ENCODE assay signal across 12 mouse cellular contexts in genomic region chr13:75738957-75739356, GRCm38 (mm10). TPM values are rescaled to one million over a fixed set of nuclear protein-coding genes. Genes with fewer than 3 reads are reported as not detected.
DNase-seq lines count a peak whose midpoint lies in the region; ATAC-seq and TF ChIP-seq lines count a peak whose summit lies in the region.
"Had no signal": no experiment of that assay in that cellular context is flagged by ENCODE, and none has a peak within 500 bp of the region (broad histone marks: within the 10 kb centered on the region; RNA-seq: fewer than 3 reads in every experiment).

No protein-coding gene starts in this region.

- peak overlapping the region; percentile 35 for H3K4me2 ChIP-seq in heart, embryonic 14.5 days (ENCODE audit: low read length)
- H3K4me2 ChIP-seq in CH12.LX (ENCODE audit: insufficient read depth, low read depth, poor library complexity, severe bottlenecking) = peak overlapping the region; percentile 78
- no peak overlapping the region for H3K4me2 ChIP-seq in midbrain, embryonic 16.5 days (ENCODE audit: low read length)
- H3K4me2 ChIP-seq: forebrain, embryonic 13.5 days; limb, embryonic 12.5 days had no signal

- dilution Hi-C loops in CH12.LX (cut with MboI; ENCODE audit: extremely low pct_ligation_motif_present, extremely low pct_unique_long_range_greater_than_20kb, low sequenced_read_pairs) = no loop called here

- WGBS in heart, embryonic 14.5 days = 56% methylated on average over 3 of the region's 3 CpGs
- 82% methylated on average over 3 of the region's 3 CpGs for WGBS in midbrain, embryonic 16.5 days

- no peaks in the 10 kb centered on the region for H3K36me3 ChIP-seq in heart, embryonic 14.5 days (ENCODE audit: control insufficient read depth, insufficient read depth, low read length)
- peaks cover 0 to 7% of the 10 kb centered on the region in 2 experiments for H3K36me3 ChIP-seq in CH12.LX (replicated peaks in 1 of 2; ENCODE audit: control insufficient read depth in 1 of 2, insufficient read depth in 1 of 2, low read length in 1 of 2)
- H3K36me3 ChIP-seq in midbrain, embryonic 16.5 days (ENCODE audit: control insufficient read depth, insufficient read depth, low read length) = no peaks in the 10 kb centered on the region
- H3K36me3 ChIP-seq: limb, embryonic 12.5 days had no signal

- peak; percentile 65 for TF ChIP-seq EP300 in CH12.LX (IDR thresholded peaks at IDR 0.05; ENCODE audit: low read length)

- TF ChIP-seq POLR2A in CH12.LX (IDR thresholded peaks at IDR 0.05; ENCODE audit: low read depth, low read length) = peak; percentile 27; the same call in 1 of the 2 replicates

- peaks cover 73% of the 10 kb centered on the region for H3K79me2 ChIP-seq in CH12.LX (replicated peaks; ENCODE audit: control insufficient read depth, extremely low read depth, insufficient read depth, poor library complexity, severe bottlenecking)

- H3K9ac ChIP-seq in heart, embryonic 14.5 days (ENCODE audit: low read length) = no peak overlapping the region
- H3K9ac ChIP-seq in CH12.LX (ENCODE audit: insufficient read depth, low read depth) = peak overlapping the region; percentile 51
- H3K9ac ChIP-seq in midbrain, embryonic 16.5 days (ENCODE audit: low read depth, low read length) = no peak overlapping the region
- H3K9ac ChIP-seq: forebrain, embryonic 13.5 days; limb, embryonic 12.5 days had no signal

- no peaks in the 10 kb centered on the region for H3K27me3 ChIP-seq in heart, embryonic 14.5 days (ENCODE audit: control insufficient read depth, insufficient read depth, low read length)
- no peaks in the 10 kb centered on the region for H3K27me3 ChIP-seq in CH12.LX (replicated peaks)
- no peaks in the 10 kb centered on the region for H3K27me3 ChIP-seq in midbrain, embryonic 16.5 days (ENCODE audit: control insufficient read depth, insufficient read depth, low read depth, low read length)
- H3K27me3 ChIP-seq: forebrain, embryonic 13.5 days; limb, embryonic 12.5 days had no signal

- no peak for DNase-seq in heart, postnatal 14 days
- peak; percentile 59 for DNase-seq in CH12.LX (ENCODE audit: extremely low read depth)
- no peak for DNase-seq in cerebellum, adult 8-10 months
- no peak for DNase-seq in cerebellum, adult 9-10 months
- DNase-seq: embryo, embryonic 11 days had no signal

- no peak overlapping the region for H3K4me3 ChIP-seq in heart, embryonic 14.5 days (ENCODE audit: control insufficient read depth in 1 of 2, insufficient read depth in 1 of 2, low read depth in 1 of 2, low read length in 2 of 2)
- no peak overlapping the region for H3K4me3 ChIP-seq in CH12.LX (replicated peaks in 1 of 3; ENCODE audit: low read depth in 2 of 3, low read length in 2 of 3, poor library complexity in 1 of 3)
- no peak overlapping the region for H3K4me3 ChIP-seq in midbrain, embryonic 16.5 days (ENCODE audit: low read depth, low read length)
- H3K4me3 ChIP-seq: forebrain, embryonic 13.5 days; limb, embryonic 12.5 days had no signal

- TF ChIP-seq RAD21 in CH12.LX (IDR thresholded peaks at IDR 0.05; ENCODE audit: low read depth, low read length) = no peak; the same call in 1 of the 2 replicates

- in situ Hi-C loops in CH12.LX (cut with MboI; ENCODE audit: low pct_ligation_motif_present, low pct_unique_long_range_greater_than_20kb, low sequenced_read_pairs) = no loop called here

- intact Hi-C loops in heart, postnatal 14 days (cut with DNase I) = no loop called here

- no peaks in the 10 kb centered on the region for H3K9me3 ChIP-seq in heart, embryonic 14.5 days (ENCODE audit: control insufficient read depth, low read length)
- H3K9me3 ChIP-seq in CH12.LX (replicated peaks; ENCODE audit: low read length) = no peaks in the 10 kb centered on the region
- no peaks in the 10 kb centered on the region for H3K9me3 ChIP-seq in midbrain, embryonic 16.5 days (replicated peaks; ENCODE audit: control insufficient read depth, low read length, poor library complexity, severe bottlenecking)
- H3K9me3 ChIP-seq: forebrain, embryonic 13.5 days; limb, embryonic 12.5 days had no signal

- peaks cover 3 to 17% of the 10 kb centered on the region in 2 experiments for H3K4me1 ChIP-seq in heart, embryonic 14.5 days (ENCODE audit: control insufficient read depth in 2 of 2, insufficient read depth in 2 of 2, low read length in 2 of 2)
- peaks cover 22 to 90% of the 10 kb centered on the region in 2 experiments for H3K4me1 ChIP-seq in CH12.LX (ENCODE audit: control insufficient read depth in 1 of 2, insufficient read depth in 2 of 2)
- no peaks in the 10 kb centered on the region for H3K4me1 ChIP-seq in midbrain, embryonic 16.5 days (ENCODE audit: control insufficient read depth, insufficient read depth, low read length)
- H3K4me1 ChIP-seq: forebrain, embryonic 13.5 days had no signal

- TF ChIP-seq CTCF in CH12.LX (conservative IDR thresholded peaks at IDR 0.05 in 1 of 2, IDR thresholded peaks at IDR 0.05 in 1 of 2; ENCODE audit: low read depth in 2 of 2, low read length in 2 of 2) = no peak

- H3K27ac ChIP-seq in heart, embryonic 14.5 days (replicated peaks in 1 of 2; ENCODE audit: control insufficient read depth in 1 of 2, insufficient read depth in 1 of 2, low read depth in 2 of 2, low read length in 2 of 2) = no peak overlapping the region; a peak in 1 of 4 replicates
- H3K27ac ChIP-seq in CH12.LX (ENCODE audit: insufficient read depth, low read depth) = peak overlapping the region; percentile 92
- H3K27ac ChIP-seq in midbrain, embryonic 16.5 days (ENCODE audit: low read length) = no peak overlapping the region
- H3K27ac ChIP-seq: forebrain, embryonic 13.5 days; limb, embryonic 12.5 days had no signal

- ATAC-seq in heart, embryonic 14.5 days (ENCODE audit: insufficient number of reproducible peaks, insufficient read depth, low FRiP score, low read depth) = no peak
- peak; percentile 69 to 84 for ATAC-seq in hematopoietic stem cell, adult 5-6 weeks (replicated peaks in 1 of 2; ENCODE audit: insufficient read depth in 1 of 2, low FRiP score in 2 of 2, low TSS enrichment in 1 of 2, low read depth in 1 of 2, poor library complexity in 2 of 2, severe bottlenecking in 2 of 2)
- peak; percentile 43 for ATAC-seq in megakaryocyte progenitor cell, adult 5-6 weeks (replicated peaks; ENCODE audit: poor library complexity)
- no peak for ATAC-seq in midbrain, embryonic 16.5 days
- ATAC-seq: activated CD4-positive, CD25-positive, alpha-beta regulatory T cell, adult 4 months; forebrain, embryonic 13.5 days had no signal

TF ChIP-seq in CH12.LX, 34 proteins besides CTCF, POLR2A, EP300 and RAD21:
- TF ChIP-seq TCF12 (IDR thresholded peaks at IDR 0.05; ENCODE audit: low read depth, low read length) (peak; percentile 32; the same call in 1 of the 2 replicates), JUN (IDR thresholded peaks at IDR 0.05; ENCODE audit: insufficient read depth, low read depth, low read length) (peak; percentile 39), UBTF (IDR thresholded peaks at IDR 0.05; ENCODE audit: low read depth, low read length) (no peak), JUND (conservative IDR thresholded peaks at IDR 0.05; ENCODE audit: low read depth, low read length) (peak; percentile 78), IRF4 (IDR thresholded peaks at IDR 0.05; ENCODE audit: low read depth, low read length) (peak; percentile 74), BHLHE40 (IDR thresholded peaks at IDR 0.05; ENCODE audit: low read depth, low read length) (peak; percentile 47; the same call in 1 of the 2 replicates)
TF ChIP-seq in CH12.LX: peak in this region for 5.

RNA-seq across cellular contexts. Expression of gene Ell2, which starts 32.4 kb away (rescaled TPM):
- 3.6 and 3.8 TPM in 2 replicates for polyA plus RNA-seq in heart, embryonic 14.5 days (2014; fragmentation: Nextera tagmentation; extraction: Ambion mirVana)
- 10 to 100 TPM; 20.4 to 22.8 TPM for total RNA-seq in heart, postnatal 14 days (2021)
- total RNA-seq in CH12.LX (2012; rRNA removed) (44.4 and 63.4 TPM in 2 replicates), CH12.LX (2014; rRNA removed) (50.9 and 51.3 TPM in 2 replicates)
- polyA plus RNA-seq in CH12.LX (2012; ENCODE audit: insufficient read length, low read depth) = 114 and 123 TPM in 2 replicates
- total RNA-seq in hematopoietic stem cell, adult 5-6 weeks (2017) = 19.0 and 30.9 TPM in 2 replicates
- total RNA-seq in megakaryocyte progenitor cell, adult 5-6 weeks (2015) = 10.6 and 13.6 TPM in 2 replicates
- 6.8 and 11.8 TPM in 2 replicates for total RNA-seq in megakaryocyte progenitor cell, adult 5-6 weeks (2017)
- 1.6 and 1.8 TPM in 2 replicates for polyA plus RNA-seq in midbrain, embryonic 16.5 days (2015; fragmentation: Nextera tagmentation; extraction: Ambion mirVana)

Comparison
In these comparisons a context has a peak if more than half of its experiments do, and no peak if none do; other contexts are left out.
1. ATAC-seq: peak in hematopoietic stem cell, adult 5-6 weeks (2 of 2) and megakaryocyte progenitor cell, adult 5-6 weeks (single experiment); none in heart, embryonic 14.5 days (single experiment) and midbrain, embryonic 16.5 days (single experiment).